Mouse (Mus musculus) embryo, embryonic 11.5 days (tissue): ENCODE results near the gene Olfr62.
A peak's percentile ranks its signal among the peaks of the same experiment; 100 is the strongest.

Experiments used
- DNase-seq: peaks from one replicate; pipeline ENCODE4 v3.0.0-alpha.2; 2012; ENCODE audit warnings: low read depth, low spot score

Olfr62 gene

GRCm38 (mm10) chr4:118658652-118659051 lies at the start of gene Olfr62:
Gene Olfr62 (plus strand): TSS chr4:118658952.
- no peak for DNase-seq

- DNase-seq = no peak
These were observed 48.9 kb upstream of the Olfr62 start for GRCm38 (mm10) chr4:118609836-118610235.

- DNase-seq = peak; percentile 11
These were observed 46.1 kb upstream of the Olfr62 start for GRCm38 (mm10) chr4:118612619-118613018.

- DNase-seq = no peak
These were observed 43.3 kb upstream of the Olfr62 start for GRCm38 (mm10) chr4:118615412-118615811.

- peak; percentile 86 for DNase-seq
These were observed 38.3 kb upstream of the Olfr62 start, which contains the start of the genes Cfap57 and Ebna1bp2 for GRCm38 (mm10) chr4:118620279-118620966. Gene Cfap57 (minus strand): TSS chr4:118620777. Gene Ebna1bp2 (plus strand): TSS chr4:118620799.

GRCm38 (mm10) chr4:118620967-118621320 lies 37.8 kb upstream of the Olfr62 start:
- no peak for DNase-seq

- DNase-seq = no peak
These were observed 37.0 kb upstream of the Olfr62 start for GRCm38 (mm10) chr4:118621781-118622180.

- DNase-seq = no peak
These were observed 28.5 kb upstream of the Olfr62 start for GRCm38 (mm10) chr4:118630261-118630660.

GRCm38 (mm10) chr4:118642346-118643190 lies 16.2 kb upstream of the Olfr62 start:
- no peak for DNase-seq

- peak; percentile 59 for DNase-seq
These were observed 13.5 kb upstream of the Olfr62 start for GRCm38 (mm10) chr4:118645234-118645633.

GRCm38 (mm10) chr4:118687086-118687485 lies 28.3 kb downstream of the Olfr62 start:
- DNase-seq = no peak

GRCm38 (mm10) chr4:118692412-118692973 lies 33.7 kb downstream of the Olfr62 start, which contains the start of gene Olfr1342:
Gene Olfr1342 (minus strand): TSS chr4:118692756.
- no peak for DNase-seq

- no peak for DNase-seq
These were observed 35.1 kb downstream of the Olfr62 start for GRCm38 (mm10) chr4:118693812-118694211.

GRCm38 (mm10) chr4:118703223-118703622 lies 44.5 kb downstream of the Olfr62 start, which contains the start of gene Olfr1341:
Gene Olfr1341 (plus strand): TSS chr4:118703523.
- no peak for DNase-seq

GRCm38 (mm10) chr4:118708086-118708485 lies 49.3 kb downstream of the Olfr62 start:
- no peak for DNase-seq

GRCm38 (mm10) chr4:118711656-118712055 lies 52.9 kb downstream of the Olfr62 start:
- no peak for DNase-seq
